8 mouse cellular contexts compared by ENCODE assay signal in genomic region chr8:123422056-123422780, GRCm38 (mm10). TPM values are rescaled to one million over a fixed set of nuclear protein-coding genes. Genes with fewer than 3 reads are reported as not detected.
A peak's percentile ranks its signal among the peaks of the same experiment; 100 is the strongest.
DNase-seq lines count a peak whose midpoint lies in the region; ATAC-seq lines count a peak whose summit lies in the region.

No protein-coding gene starts in this region.

- H3K4me2 ChIP-seq in intestine, embryonic 14.5 days (ENCODE audit: low read length), result peak overlapping the region; percentile 43

- H3K36me3 ChIP-seq in intestine, embryonic 14.5 days (ENCODE audit: control insufficient read depth, insufficient read depth, low read length), result no peaks in the 10 kb centered on the region

- H3K4me1 ChIP-seq in intestine, embryonic 14.5 days (replicated peaks; ENCODE audit: control insufficient read depth, insufficient read depth, low read length), result no peaks in the 10 kb centered on the region

- WGBS in intestine, embryonic 14.5 days, result 14% methylated on average over 17 of the region's 17 CpGs

- no peak overlapping the region for H3K27ac ChIP-seq in intestine, embryonic 14.5 days (ENCODE audit: low read depth)

- no peak overlapping the region for H3K4me3 ChIP-seq in intestine, embryonic 14.5 days (ENCODE audit: low read depth, low read length)

- ATAC-seq in intestine, embryonic 14.5 days (replicated peaks; ENCODE audit: low FRiP score, low TSS enrichment, low read depth), result peak; percentile 80

- no peak overlapping the region for H3K9ac ChIP-seq in intestine, embryonic 14.5 days (ENCODE audit: low read length)

- peak; percentile 95 for DNase-seq in heart, adult 11 months
- no peak for DNase-seq in heart, postnatal 25 days (ENCODE audit: low spot score)
- DNase-seq in cerebellum, postnatal 25 days, result peak; percentile 77 to 86
- peak; percentile 64 to 67 for DNase-seq in frontal cortex, postnatal 14 days (ENCODE audit: low spot score in 2 of 2)
- DNase-seq in intestine, embryonic 14.5 days (ENCODE audit: low spot score), result peak; percentile 83
- peak; percentile 76 for DNase-seq in left cerebral cortex, postnatal 4 days
- peak; percentile 76 for DNase-seq in mesoderm, embryonic 11.5 days (ENCODE audit: low read depth, low spot score)
- peak; percentile 69 for DNase-seq in right cerebral cortex, postnatal 25 days

- H3K27me3 ChIP-seq in intestine, embryonic 14.5 days (replicated peaks; ENCODE audit: control insufficient read depth, insufficient read depth, low read length), result no peaks in the 10 kb centered on the region

- intact Hi-C loops in heart, postnatal 25 days (cut with DNase I), result loop anchor here (5.0 kb wide), 1 partner anchor 105 kb away; the partner anchor contains the start of gene Fanca
- intact Hi-C loops in left cerebral cortex, postnatal 4 days (cut with DNase I), result no loop called here

- peaks cover 10% of the 10 kb centered on the region; the same call in 1 of the 2 replicates for H3K9me3 ChIP-seq in intestine, embryonic 14.5 days (ENCODE audit: control insufficient read depth, low read length)

RNA-seq across cellular contexts. Expression of gene Def8, which starts 1.1 kb away (rescaled TPM):
- total RNA-seq in heart, postnatal 25 days (2021), result 10 to 100 TPM; 56.9 to 59.6 TPM
- 32.6 and 36.6 TPM in 2 replicates for polyA plus RNA-seq in intestine, embryonic 14.5 days (2014; fragmentation: Nextera tagmentation; extraction: Ambion mirVana)
- total RNA-seq in left cerebral cortex, postnatal 4 days (2021), result 10 to 100 TPM; 68.3 to 70.1 TPM

RNA-seq across cellular contexts. Expression of gene Tubb3, which starts 11.0 kb away (rescaled TPM):
- total RNA-seq in heart, postnatal 25 days (2021), result under 1 TPM; 0.25 to 0.34 TPM
- 98.5 and 103 TPM in 2 replicates for polyA plus RNA-seq in intestine, embryonic 14.5 days (2014; fragmentation: Nextera tagmentation; extraction: Ambion mirVana)
- 1,000 to 10,000 TPM; 2,432 to 2,471 TPM for total RNA-seq in left cerebral cortex, postnatal 4 days (2021)

RNA-seq across cellular contexts. Expression of gene Mc1r, which starts 15.3 kb away (rescaled TPM):
- total RNA-seq in heart, postnatal 25 days (2021), result not detected
- not detected in 2 replicates for polyA plus RNA-seq in intestine, embryonic 14.5 days (2014; fragmentation: Nextera tagmentation; extraction: Ambion mirVana)
- not detected for total RNA-seq in left cerebral cortex, postnatal 4 days (2021)

RNA-seq across cellular contexts. Expression of gene Tcf25, which starts 48.7 kb away (rescaled TPM):
- total RNA-seq in heart, postnatal 25 days (2021), result 100 to 1,000 TPM; 113 to 157 TPM
- 164 and 170 TPM in 2 replicates for polyA plus RNA-seq in intestine, embryonic 14.5 days (2014; fragmentation: Nextera tagmentation; extraction: Ambion mirVana)
- total RNA-seq in left cerebral cortex, postnatal 4 days (2021), result 100 to 1,000 TPM; 334 to 346 TPM

RNA-seq across cellular contexts. Expression of gene Afg3l1, which starts 55.5 kb away (rescaled TPM):
- 10 to 100 TPM; 58.0 to 58.2 TPM for total RNA-seq in heart, postnatal 25 days (2021)
- polyA plus RNA-seq in intestine, embryonic 14.5 days (2014; fragmentation: Nextera tagmentation; extraction: Ambion mirVana), result 36.8 and 40.8 TPM in 2 replicates
- 10 to 100 TPM; 48.3 to 56.9 TPM for total RNA-seq in left cerebral cortex, postnatal 4 days (2021)

Comparison
In these comparisons a context has a peak if more than half of its experiments do, and no peak if none do; other contexts are left out.
1. RNA of gene Tubb3, which starts 11.0 kb away (total RNA-seq): 2,432 to 2,471 TPM in left cerebral cortex, postnatal 4 days; 0.25 to 0.34 TPM in heart, postnatal 25 days; every median in the first group is over 1,000 times any median in the second.